Comparison of ENCODE assay signal across 8 mouse cellular contexts in genomic region chr4:109667518-109667917, GRCm38 (mm10). TPM values are rescaled to one million over a fixed set of nuclear protein-coding genes. Genes with fewer than 3 reads are reported as not detected.
DNase-seq lines count a peak whose midpoint lies in the region; ATAC-seq and TF ChIP-seq lines count a peak whose summit lies in the region.

No protein-coding gene starts in this region.

- H3K79me2 ChIP-seq in CH12.LX (replicated peaks; ENCODE audit: control insufficient read depth, extremely low read depth, insufficient read depth, poor library complexity, severe bottlenecking), result peaks cover 18% of the 10 kb centered on the region

- in situ Hi-C loops in CH12.LX (cut with MboI; ENCODE audit: low pct_ligation_motif_present, low pct_unique_long_range_greater_than_20kb, low sequenced_read_pairs), result loop anchor here (10.0 kb wide), 1 partner anchor 163 kb away; no protein-coding TSS in a partner anchor

- no peak for TF ChIP-seq CTCF in CH12.LX (conservative IDR thresholded peaks at IDR 0.05 in 1 of 2, IDR thresholded peaks at IDR 0.05 in 1 of 2; ENCODE audit: low read depth in 2 of 2, low read length in 2 of 2)

- H3K4me2 ChIP-seq in heart, embryonic 11.5 days, result peak overlapping the region; percentile 99
- peak overlapping the region; percentile 74 for H3K4me2 ChIP-seq in CH12.LX (ENCODE audit: insufficient read depth, low read depth, poor library complexity, severe bottlenecking)
- peak overlapping the region; percentile 94 for H3K4me2 ChIP-seq in forebrain, embryonic 16.5 days (ENCODE audit: low read length)
- H3K4me2 ChIP-seq in liver, embryonic 15.5 days, result peak overlapping the region; percentile 92

- peaks cover 13% of the 10 kb centered on the region for H3K27me3 ChIP-seq in heart, embryonic 11.5 days (ENCODE audit: control insufficient read depth, insufficient read depth, low read length)
- H3K27me3 ChIP-seq in CH12.LX (replicated peaks), result no peaks in the 10 kb centered on the region
- H3K27me3 ChIP-seq in forebrain, embryonic 16.5 days (replicated peaks; ENCODE audit: control insufficient read depth, insufficient read depth, low read length), result peaks cover 7% of the 10 kb centered on the region; the same call in 1 of the 2 replicates
- peaks cover 9% of the 10 kb centered on the region for H3K27me3 ChIP-seq in liver, embryonic 15.5 days

- TF ChIP-seq POLR2A in CH12.LX (IDR thresholded peaks at IDR 0.05; ENCODE audit: low read depth, low read length), result no peak

- H3K9ac ChIP-seq in heart, embryonic 11.5 days (ENCODE audit: low read depth, low read length), result peak overlapping the region; percentile 81
- H3K9ac ChIP-seq in CH12.LX (ENCODE audit: insufficient read depth, low read depth), result peak overlapping the region; percentile 82
- no peak overlapping the region; the same call in 1 of the 2 replicates for H3K9ac ChIP-seq in forebrain, embryonic 16.5 days (replicated peaks; ENCODE audit: low read depth, low read length)
- H3K9ac ChIP-seq in liver, embryonic 15.5 days, result peak overlapping the region; percentile 98

- H3K36me3 ChIP-seq in heart, embryonic 11.5 days (ENCODE audit: control insufficient read depth, insufficient read depth, low read length), result no peaks in the 10 kb centered on the region
- H3K36me3 ChIP-seq in CH12.LX (replicated peaks in 1 of 2; ENCODE audit: control insufficient read depth in 1 of 2, insufficient read depth in 1 of 2, low read length in 1 of 2), result no peaks in the 10 kb centered on the region
- H3K36me3 ChIP-seq in forebrain, embryonic 16.5 days (ENCODE audit: control insufficient read depth, insufficient read depth), result no peaks in the 10 kb centered on the region
- H3K36me3 ChIP-seq in liver, embryonic 15.5 days (replicated peaks), result no peaks in the 10 kb centered on the region

- H3K4me1 ChIP-seq in heart, embryonic 11.5 days (ENCODE audit: control insufficient read depth, insufficient read depth, low read length), result no peaks in the 10 kb centered on the region; the same call in 1 of the 2 replicates
- peaks cover 0 to 13% of the 10 kb centered on the region in 2 experiments; a peak in 2 of 4 replicates for H3K4me1 ChIP-seq in CH12.LX (ENCODE audit: control insufficient read depth in 1 of 2, insufficient read depth in 2 of 2)
- peaks cover 12% of the 10 kb centered on the region for H3K4me1 ChIP-seq in forebrain, embryonic 16.5 days (replicated peaks; ENCODE audit: control insufficient read depth, insufficient read depth, low read length)
- H3K4me1 ChIP-seq in liver, embryonic 15.5 days (replicated peaks), result peaks cover 23% of the 10 kb centered on the region

- H3K9me3 ChIP-seq in heart, embryonic 11.5 days (replicated peaks; ENCODE audit: control insufficient read depth, low read length), result no peaks in the 10 kb centered on the region
- H3K9me3 ChIP-seq in CH12.LX (replicated peaks; ENCODE audit: low read length), result no peaks in the 10 kb centered on the region
- H3K9me3 ChIP-seq in forebrain, embryonic 16.5 days (ENCODE audit: control insufficient read depth, low read length), result no peaks in the 10 kb centered on the region
- no peaks in the 10 kb centered on the region for H3K9me3 ChIP-seq in liver, embryonic 15.5 days (replicated peaks)

- TF ChIP-seq RAD21 in CH12.LX (IDR thresholded peaks at IDR 0.05; ENCODE audit: low read depth, low read length), result no peak

- ATAC-seq in heart, embryonic 11.5 days (replicated peaks; ENCODE audit: insufficient number of reproducible peaks, low FRiP score, low TSS enrichment), result no peak
- no peak for ATAC-seq in forebrain, embryonic 16.5 days
- ATAC-seq in liver, embryonic 15.5 days (ENCODE audit: insufficient read depth), result no peak

- no peak for TF ChIP-seq EP300 in CH12.LX (IDR thresholded peaks at IDR 0.05; ENCODE audit: low read length)

- WGBS in heart, embryonic 11.5 days (ENCODE audit: insufficient replicate concordance), result 62% methylated on average over 2 of the region's 2 CpGs
- WGBS in forebrain, embryonic 16.5 days, result 51% methylated on average over 2 of the region's 2 CpGs
- 39% methylated on average over 2 of the region's 2 CpGs for WGBS in liver, embryonic 15.5 days (ENCODE audit: insufficient replicate concordance)

- H3K4me3 ChIP-seq in heart, embryonic 11.5 days (ENCODE audit: low read depth, low read length), result peak overlapping the region; percentile 58
- peak overlapping the region in 2 of 3 experiments; percentile 69 to 76 for H3K4me3 ChIP-seq in CH12.LX (replicated peaks in 1 of 3; ENCODE audit: low read depth in 2 of 3, low read length in 2 of 3, poor library complexity in 1 of 3)
- no peak overlapping the region for H3K4me3 ChIP-seq in forebrain, embryonic 16.5 days (replicated peaks; ENCODE audit: low read length)
- peak overlapping the region; percentile 98 for H3K4me3 ChIP-seq in liver, embryonic 15.5 days (replicated peaks)

- dilution Hi-C loops in CH12.LX (cut with MboI; ENCODE audit: extremely low pct_ligation_motif_present, extremely low pct_unique_long_range_greater_than_20kb, low sequenced_read_pairs), result no loop called here

- H3K27ac ChIP-seq in heart, embryonic 11.5 days (ENCODE audit: low read depth, low read length), result no peak overlapping the region
- peak overlapping the region; percentile 84; the same call in 1 of the 2 replicates for H3K27ac ChIP-seq in CH12.LX (ENCODE audit: insufficient read depth, low read depth)
- H3K27ac ChIP-seq in forebrain, embryonic 16.5 days (ENCODE audit: low read length), result no peak overlapping the region
- peak overlapping the region; percentile 98 for H3K27ac ChIP-seq in liver, embryonic 15.5 days (replicated peaks)

- no peak for DNase-seq in heart, adult 18-20 months
- peak; percentile 11 for DNase-seq in CH12.LX (ENCODE audit: extremely low read depth)
- DNase-seq in layer of hippocampus, postnatal 14 days (ENCODE audit: low spot score in 2 of 2), result no peak
- DNase-seq in right cerebral cortex, postnatal 36 days (ENCODE audit: low spot score in 2 of 2), result no peak
- DNase-seq in gastrocnemius, adult 18-20 months (ENCODE audit: low spot score), result no peak

TF ChIP-seq in CH12.LX, 34 proteins besides CTCF, POLR2A, EP300 and RAD21:
- TF ChIP-seq JUN (IDR thresholded peaks at IDR 0.05; ENCODE audit: insufficient read depth, low read depth, low read length) (no peak), E2F4 (IDR thresholded peaks at IDR 0.05; ENCODE audit: insufficient replicate concordance, low read depth, low read length) (no peak), IRF4 (IDR thresholded peaks at IDR 0.05; ENCODE audit: low read depth, low read length) (peak; percentile 48; the same call in 1 of the 2 replicates), USF1 (IDR thresholded peaks at IDR 0.05; ENCODE audit: low read depth, low read length) (no peak), CHD1 (IDR thresholded peaks at IDR 0.05; ENCODE audit: low read depth, low read length) (no peak), CHD2 (IDR thresholded peaks at IDR 0.05; ENCODE audit: low read length) (0 out of 2 replicates have a peak, but pooled peaks have one; percentile 40), ZMIZ1 (IDR thresholded peaks at IDR 0.05; ENCODE audit: low read depth, low read length) (no peak), MAX (IDR thresholded peaks at IDR 0.05; ENCODE audit: low read length) (no peak), MAFK (IDR thresholded peaks at IDR 0.05; ENCODE audit: insufficient replicate concordance, low read length) (no peak), RCOR1 (conservative IDR thresholded peaks at IDR 0.05; ENCODE audit: low read depth, low read length) (no peak), MYC (IDR thresholded peaks at IDR 0.05; ENCODE audit: low read depth, low read length) (no peak)

RNA-seq across cellular contexts. Expression of gene Cdkn2c, which starts 0.5 kb away (rescaled TPM):
- polyA plus RNA-seq in heart, embryonic 11.5 days (2014; fragmentation: Nextera tagmentation; extraction: Ambion mirVana), result 5.2 and 6.1 TPM in 2 replicates
- total RNA-seq in heart, adult 18-20 months (2021), result 10 to 100 TPM; 10.7 to 14.4 TPM
- total RNA-seq in CH12.LX (2012; rRNA removed) (15.0 and 16.1 TPM in 2 replicates), CH12.LX (2014; rRNA removed) (12.8 and 14.1 TPM in 2 replicates)
- polyA plus RNA-seq in CH12.LX (2012; ENCODE audit: insufficient read length, low read depth), result 6.8 and 7.1 TPM in 2 replicates
- polyA plus RNA-seq in forebrain, embryonic 16.5 days (2015; fragmentation: Nextera tagmentation; extraction: Ambion mirVana), result 8.0 and 11.9 TPM in 2 replicates
- 14.9 and 15.3 TPM in 2 replicates for polyA plus RNA-seq in liver, embryonic 15.5 days (2015; fragmentation: Nextera tagmentation; extraction: Ambion mirVana)
- total RNA-seq in layer of hippocampus, postnatal 14 days (2021), result 1 to 10 TPM; 5.4 to 6.6 TPM
- total RNA-seq in gastrocnemius, adult 18-20 months (2021), result 10 to 100 TPM; 13.9 to 17.8 TPM

RNA-seq across cellular contexts. Expression of gene Faf1, which starts 8.9 kb away (rescaled TPM):
- 25.2 and 25.3 TPM in 2 replicates for polyA plus RNA-seq in heart, embryonic 11.5 days (2014; fragmentation: Nextera tagmentation; extraction: Ambion mirVana)
- 10 to 100 TPM; 41.1 to 41.7 TPM for total RNA-seq in heart, adult 18-20 months (2021)
- total RNA-seq in CH12.LX (2012; rRNA removed) (34.9 and 35.8 TPM in 2 replicates), CH12.LX (2014; rRNA removed) (52.8 and 65.5 TPM in 2 replicates)
- 38.2 and 38.4 TPM in 2 replicates for polyA plus RNA-seq in CH12.LX (2012; ENCODE audit: insufficient read length, low read depth)
- 28.3 and 32.1 TPM in 2 replicates for polyA plus RNA-seq in forebrain, embryonic 16.5 days (2015; fragmentation: Nextera tagmentation; extraction: Ambion mirVana)
- polyA plus RNA-seq in liver, embryonic 15.5 days (2015; fragmentation: Nextera tagmentation; extraction: Ambion mirVana), result 13.9 and 14.5 TPM in 2 replicates
- 10 to 100 TPM; 24.9 to 27.2 TPM for total RNA-seq in layer of hippocampus, postnatal 14 days (2021)
- 10 to 100 TPM; 39.8 to 41.3 TPM for total RNA-seq in gastrocnemius, adult 18-20 months (2021)

Comparison
In these comparisons a context has a peak if more than half of its experiments do, and no peak if none do; other contexts are left out.
1. H3K27ac ChIP-seq: peak in CH12.LX (single experiment) and liver, embryonic 15.5 days (single experiment); none in heart, embryonic 11.5 days (single experiment) and forebrain, embryonic 16.5 days (single experiment).
2. Peak in every context shown above with its lines, with median percentiles within 50 percentile points of each other: H3K4me2 ChIP-seq.